Mouse (Mus musculus) kidney, postnatal 0 days (tissue): ENCODE measurements around the gene Adcy1. TPM values are rescaled to one million over a fixed set of nuclear protein-coding genes. Genes with fewer than 3 reads are reported as not detected.
A peak's percentile ranks its signal among the peaks of the same experiment; 100 is the strongest.

Source experiments
- ATAC-seq: fragments of 200-750 bp; cut with Nextera tagmentation; replicated peaks from 2 replicates; pipeline ENCODE4 v1.8.0; 2017; ENCODE audit warnings: low read depth, moderate number of reproducible peaks, moderate TSS enrichment, moderate library complexity; ENCODE audit not compliant: low FRiP score
- DNase-seq: peaks from one replicate; pipeline ENCODE4 v3.0.0-alpha.2; 2016; ENCODE audit warnings: low spot score
- H3K27ac ChIP-seq: fragments of 300-500 bp; sonication (generic); 2 replicates; pipeline ENCODE4 v1.5.1; 2014; ENCODE audit warnings: mild to moderate bottlenecking
- H3K27me3 ChIP-seq: fragments of 300-500 bp; sonication (generic); 2 replicates; pipeline ENCODE4 v1.6.1; 2014; ENCODE audit warnings: low read length, mixed read lengths; ENCODE audit not compliant: insufficient read depth
- H3K36me3 ChIP-seq: fragments of 300-500 bp; sonication (generic); 2 replicates; pipeline ENCODE4 v1.6.1; 2014; ENCODE audit warnings: low read length, mixed read lengths; ENCODE audit not compliant: insufficient read depth
- H3K4me1 ChIP-seq: fragments of 300-500 bp; sonication (generic); replicated peaks from 2 replicates; pipeline ENCODE4 v1.6.1; 2014; ENCODE audit warnings: antibody characterized with exemption, low read length, mixed read lengths; ENCODE audit not compliant: insufficient read depth
- H3K4me2 ChIP-seq: fragments of 300-500 bp; sonication (generic); 2 replicates; pipeline ENCODE4 v1.6.1; 2014; ENCODE audit warnings: mild to moderate bottlenecking, low read length, moderate library complexity, mixed read lengths
- H3K4me3 ChIP-seq: fragments of 300-500 bp; sonication (generic); replicated peaks from 2 replicates; pipeline ENCODE4 v1.5.1; 2014; ENCODE audit warnings: low read depth, low read length
- H3K9ac ChIP-seq: fragments of 300-500 bp; sonication (generic); 2 replicates; pipeline ENCODE4 v1.6.1; 2014; ENCODE audit warnings: low read depth, low read length
- H3K9me3 ChIP-seq: fragments of 300-500 bp; sonication (generic); replicated peaks from 2 replicates; pipeline ENCODE4 v1.6.1; 2016; ENCODE audit warnings: low read length, inconsistent platforms, mixed read lengths
- CTCF ChIP-seq: IDR thresholded peaks from 2 replicates; pipeline ENCODE4 v1.5.1; 2016; ENCODE audit warnings: antibody characterized with exemption, low read depth, mild to moderate bottlenecking, moderate library complexity
- WGBS: fragments of 180-500 bp; shearing (Covaris S2); extraction: QIAGEN DNeasy Blood & Tissue Kit; methylation state at CpG from one replicate; pipeline ENCODE4 v1.1.7; 2014; 5-methylcytosine and 5-hydroxymethylcytosine counted together
- polyA plus RNA-seq: library from polyadenylated mRNA; unstranded; fragments of >200 nt; fragmentation: Nextera tagmentation; extraction: Ambion mirVana; gene quantifications from 2 replicates; pipeline ENCODE4 v1.2.1, GENCODE M21; 2015

Adcy1 gene
- polyA plus RNA-seq, 1 experiment from 2014 or later = 1.8 TPM

DNA sequence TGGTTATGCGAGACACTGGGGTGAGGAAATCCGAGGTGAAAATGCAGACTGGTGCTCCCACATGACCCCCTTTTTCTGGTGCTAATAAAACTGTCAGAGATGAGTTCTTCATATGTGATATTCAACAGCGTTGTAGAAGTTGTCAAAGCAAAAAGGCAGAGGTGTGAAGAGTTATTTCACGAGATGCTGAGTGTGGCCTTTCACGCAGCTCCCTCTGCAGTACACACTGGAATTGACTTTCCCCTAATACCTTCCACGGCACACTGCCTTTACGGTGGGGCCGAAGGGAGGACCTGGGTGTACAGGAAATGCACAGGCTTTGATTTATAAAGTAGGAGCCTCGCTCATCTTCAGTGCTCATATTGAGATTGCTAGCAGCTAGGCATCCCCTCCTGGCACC, 129.8 kb downstream of the Adcy1 start:
- 49% methylated on average over 9 of the region's 9 CpGs for WGBS
- no peaks in the 10 kb centered on the region for H3K27me3 ChIP-seq
- no peak overlapping the region for H3K27ac ChIP-seq
- no peaks in the 10 kb centered on the region for H3K9me3 ChIP-seq
- no peak overlapping the region for H3K4me2 ChIP-seq
- H3K4me3 ChIP-seq = no peak overlapping the region
- TF ChIP-seq CTCF = 0 out of 2 replicates have a peak, but pooled peaks have one; percentile 15
- ATAC-seq (no peak), DNase-seq (no peak)
- no peaks in the 10 kb centered on the region for H3K36me3 ChIP-seq
- no peak overlapping the region for H3K9ac ChIP-seq
- H3K4me1 ChIP-seq = peaks cover 16% of the 10 kb centered on the region; the same call in 1 of the 2 replicates

DNA sequence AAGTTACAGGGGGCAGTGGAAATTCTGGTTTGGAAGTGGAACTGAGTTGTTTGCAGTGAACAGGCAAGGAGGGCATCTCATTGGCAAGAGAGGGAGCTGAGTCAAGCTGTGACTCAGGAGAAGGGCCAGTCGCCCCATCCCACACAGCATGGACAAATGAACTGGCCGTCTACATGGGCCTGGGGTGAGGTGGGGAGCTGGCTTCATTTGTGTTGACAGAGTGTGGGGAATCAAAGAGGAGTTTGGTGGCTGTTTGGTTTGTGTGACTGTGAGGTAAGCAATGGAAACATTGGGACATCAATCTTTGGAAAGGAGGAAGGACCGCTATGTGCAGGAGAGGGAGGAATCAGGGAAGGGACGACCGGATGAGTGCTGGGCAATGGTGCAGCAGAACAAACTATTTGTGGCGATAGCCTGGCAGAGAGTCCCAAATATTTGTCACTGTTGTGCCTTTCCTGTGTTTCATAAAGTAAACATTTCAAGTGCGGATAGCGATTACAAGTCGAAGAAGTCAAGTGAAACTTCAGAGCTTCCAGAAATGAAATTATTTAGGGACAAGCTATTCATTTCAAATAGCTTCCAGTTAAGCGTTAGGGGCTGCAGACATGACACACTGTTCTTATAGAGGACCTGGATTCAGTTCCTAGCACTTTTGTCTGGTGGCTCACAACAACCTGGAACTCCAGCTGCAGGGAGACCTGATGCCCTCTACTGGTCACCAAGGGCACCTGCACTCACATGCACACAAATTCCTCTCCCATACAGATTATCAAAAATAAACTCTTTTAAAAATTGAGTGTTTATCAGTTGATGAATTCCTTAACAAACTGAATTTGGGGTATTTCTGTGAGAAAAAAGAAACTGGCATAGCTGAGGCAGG, 131.4 kb downstream of the Adcy1 start:
- Histone ChIP-seq H3K9ac (no peak overlapping the region), H3K9me3 (no peaks in the 10 kb centered on the region), H3K4me1 (peaks cover 17% of the 10 kb centered on the region; the same call in 1 of the 2 replicates), H3K36me3 (no peaks in the 10 kb centered on the region), H3K27me3 (no peaks in the 10 kb centered on the region), H3K27ac (no peak overlapping the region), H3K4me3 (no peak overlapping the region), H3K4me2 (no peak overlapping the region)
- WGBS = 88% methylated on average over 10 of the region's 10 CpGs
- DNase-seq (no peak), ATAC-seq (no peak)
- peak; percentile 19; the same call in 1 of the 2 replicates for TF ChIP-seq CTCF

DNA sequence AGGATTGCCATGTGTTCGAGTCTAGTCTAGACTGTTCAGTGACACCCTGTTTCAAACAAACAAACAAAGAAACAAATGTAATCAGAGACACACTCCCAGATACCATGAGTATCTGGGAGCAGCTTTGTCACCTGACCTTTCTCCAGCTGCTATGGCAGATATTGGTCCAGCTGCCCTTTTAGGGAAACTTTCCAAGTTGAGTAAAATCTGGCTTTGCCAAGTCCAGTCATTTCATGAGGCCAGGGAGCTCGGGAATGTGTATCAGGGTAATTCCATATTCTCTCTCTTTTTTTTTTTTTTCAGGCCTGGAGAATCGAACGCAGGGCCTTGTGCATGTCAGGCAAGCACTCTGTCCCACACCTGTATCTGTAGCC, 132.0 kb downstream of the Adcy1 start:
- WGBS = 73% methylated on average over 4 of the region's 4 CpGs
- no peak overlapping the region for H3K4me3 ChIP-seq

DNA sequence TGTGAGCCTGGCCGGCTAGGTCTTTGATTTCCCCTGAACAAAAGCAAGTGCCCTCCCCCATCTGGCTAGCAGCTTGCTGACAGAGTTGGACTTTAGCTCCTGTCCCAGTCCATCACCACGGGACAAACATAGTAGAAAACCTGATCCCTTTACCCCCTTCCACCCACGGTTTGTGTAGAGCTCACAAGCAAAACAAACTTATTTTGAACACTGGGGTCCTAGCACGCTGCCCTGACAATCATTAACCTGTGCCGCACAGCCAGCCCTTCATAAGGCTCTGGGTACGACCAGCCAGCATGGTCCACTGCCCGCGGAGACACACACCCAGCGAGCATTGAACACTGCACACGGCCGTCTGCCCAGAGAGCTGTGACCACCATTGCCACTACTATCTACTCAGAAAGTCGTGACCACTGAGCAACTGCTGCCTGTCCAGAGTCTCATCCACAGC, 134.2 kb downstream of the Adcy1 start, which contains the start of gene Igfbp1:
Igfbp1 (plus strand) TSS at position 292 of the 451 bp plus-strand sequence.
- peaks cover 17% of the 10 kb centered on the region; the same call in 1 of the 2 replicates for H3K4me1 ChIP-seq

More for the DNA sequence above, 132.0 kb downstream of the Adcy1 start:
- ATAC-seq (no peak), DNase-seq (no peak)
- TF ChIP-seq CTCF = no peak
- Histone ChIP-seq H3K9ac (no peak overlapping the region), H3K36me3 (no peaks in the 10 kb centered on the region), H3K4me2 (no peak overlapping the region), H3K9me3 (no peaks in the 10 kb centered on the region), H3K27ac (no peak overlapping the region), H3K4me1 (peaks cover 17% of the 10 kb centered on the region; the same call in 1 of the 2 replicates), H3K27me3 (no peaks in the 10 kb centered on the region)

DNA sequence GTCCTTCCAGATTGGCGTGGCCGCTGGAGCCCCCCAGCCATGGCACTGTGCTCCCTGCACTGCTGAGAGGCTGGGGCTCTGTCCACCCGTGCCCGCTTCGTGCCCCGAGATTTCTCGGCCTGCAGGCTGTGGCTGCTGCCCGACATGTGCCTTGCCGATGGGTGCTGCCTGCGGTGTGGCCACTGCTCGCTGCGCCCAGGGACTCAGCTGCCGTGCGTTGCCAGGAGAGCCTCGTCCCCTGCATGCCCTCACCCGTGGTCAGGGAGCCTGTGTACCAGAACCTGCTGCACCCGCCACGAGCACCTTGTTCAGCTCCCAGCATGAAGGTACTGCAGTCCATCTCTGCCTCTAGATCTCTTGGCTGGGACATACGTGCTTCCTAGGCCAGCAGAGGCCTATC, 134.7 kb downstream of the Adcy1 start:
- no peaks in the 10 kb centered on the region for H3K36me3 ChIP-seq
- ATAC-seq (peak; percentile 30; the same call in 1 of the 2 replicates), DNase-seq (no peak)
- peak overlapping the region; percentile 37 for H3K4me2 ChIP-seq
- 76% methylated on average over 19 of the region's 19 CpGs for WGBS
- no peaks in the 10 kb centered on the region for H3K9me3 ChIP-seq
- TF ChIP-seq CTCF = no peak
- H3K4me3 ChIP-seq = 0 out of 2 replicates have a peak overlapping the region, but pooled peaks have one; percentile 4
- peaks cover 17% of the 10 kb centered on the region; the same call in 1 of the 2 replicates for H3K4me1 ChIP-seq
- peak overlapping the region; percentile 78 for H3K27ac ChIP-seq
- peak overlapping the region; percentile 18; the same call in 1 of the 2 replicates for H3K9ac ChIP-seq
- H3K27me3 ChIP-seq = no peaks in the 10 kb centered on the region

More for the DNA sequence above, 134.2 kb downstream of the Adcy1 start, which contains the start of gene Igfbp1:
- DNase-seq = peak; percentile 46
- H3K27me3 ChIP-seq = no peaks in the 10 kb centered on the region
- TF ChIP-seq CTCF = no peak
- peak within 1 kb of the TSS; percentile 78 for H3K27ac ChIP-seq
- ATAC-seq = peak; percentile 95
- 33% methylated on average over 12 of the region's 12 CpGs for WGBS
- H3K9ac ChIP-seq = peak within 1 kb of the TSS; percentile 18; the same call in 1 of the 2 replicates
- H3K9me3 ChIP-seq = no peaks in the 10 kb centered on the region
- H3K4me3 ChIP-seq = 0 out of 2 replicates have a peak within 1 kb of the TSS, but pooled peaks have one; percentile 4
- peak within 1 kb of the TSS; percentile 37 for H3K4me2 ChIP-seq
- no peaks in the 10 kb centered on the region for H3K36me3 ChIP-seq
